Mouse (Mus musculus): ENCODE measurements around the gene Nwd2. TPM values are rescaled to one million over a fixed set of nuclear protein-coding genes. Genes with fewer than 3 reads are reported as not detected.

Gene Nwd2
- total and polyA plus RNA-seq, 2 experiments from 2014 or later, result 13.7 to 21.0 TPM

DNA sequence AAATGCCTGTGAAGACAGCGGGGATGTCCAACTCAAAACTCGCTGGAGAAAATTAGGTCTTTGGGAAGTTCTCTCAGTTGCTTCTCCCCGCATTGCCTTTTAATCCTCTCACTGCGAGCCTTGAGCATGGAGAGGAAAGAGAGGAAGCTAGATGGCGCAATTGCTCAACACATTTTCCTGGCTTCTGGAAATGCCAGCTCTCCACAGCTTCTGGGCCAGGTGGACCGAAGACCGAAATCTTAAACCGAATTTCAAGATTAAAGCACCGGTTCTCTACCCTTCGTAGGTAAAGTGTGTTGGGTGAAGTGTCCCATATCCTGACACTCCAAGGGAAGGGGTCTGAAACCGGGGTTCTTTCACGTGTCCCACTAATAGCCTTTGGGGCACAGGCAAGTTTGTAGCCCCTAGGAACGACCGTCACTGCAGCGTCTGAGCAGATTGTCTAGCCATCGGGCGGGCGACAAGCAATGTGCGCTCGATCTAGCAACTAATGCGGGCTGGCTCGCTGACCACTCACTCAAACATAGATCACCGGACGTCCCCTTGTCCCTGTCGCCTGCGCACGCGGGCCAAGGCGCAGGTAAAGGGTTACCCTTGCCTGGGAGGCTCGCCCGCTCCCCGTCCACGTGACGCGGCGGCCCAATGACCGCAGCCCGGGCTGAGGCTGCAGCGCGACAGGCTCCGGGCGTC, 163.1 kb downstream of the Nwd2 start, which contains the start of gene 0610040J01Rik:
0610040J01Rik (plus strand) TSS at position 545 of the 690 bp plus-strand sequence.
- Histone ChIP-seq H3K27ac (ENCODE audit: low read depth, low read length) (no peak within 1 kb of the TSS), H3K36me3 (ENCODE audit: insufficient read depth, low read length) (no peaks in the 10 kb centered on the region), H3K4me2 (ENCODE audit: low read depth, low read length, poor library complexity, severe bottlenecking) (peak within 1 kb of the TSS; percentile 97), H3K27me3 (ENCODE audit: insufficient read depth, low read length) (0 out of 2 replicates have a peak, but pooled peaks cover 7% of the 10 kb centered on the region), H3K4me1 (ENCODE audit: insufficient read depth, low read length) (no peaks in the 10 kb centered on the region), H3K9ac (replicated peaks; ENCODE audit: low read length, poor library complexity, severe bottlenecking) (peak within 1 kb of the TSS; percentile 42), H3K9me3 (ENCODE audit: low read length) (peaks cover 4% of the 10 kb centered on the region; the same call in 1 of the 2 replicates), H3K4me3 (ENCODE audit: low read depth, low read length) (peak within 1 kb of the TSS; percentile 58)
- 3% methylated on average over 42 of the region's 42 CpGs for WGBS
- peak; percentile 81 for TF ChIP-seq CTCF (IDR thresholded peaks at IDR 0.05)
- peak; percentile 84 for DNase-seq (ENCODE audit: low spot score)
- peak; percentile 87 for ATAC-seq (ENCODE audit: low FRiP score)

DNA sequence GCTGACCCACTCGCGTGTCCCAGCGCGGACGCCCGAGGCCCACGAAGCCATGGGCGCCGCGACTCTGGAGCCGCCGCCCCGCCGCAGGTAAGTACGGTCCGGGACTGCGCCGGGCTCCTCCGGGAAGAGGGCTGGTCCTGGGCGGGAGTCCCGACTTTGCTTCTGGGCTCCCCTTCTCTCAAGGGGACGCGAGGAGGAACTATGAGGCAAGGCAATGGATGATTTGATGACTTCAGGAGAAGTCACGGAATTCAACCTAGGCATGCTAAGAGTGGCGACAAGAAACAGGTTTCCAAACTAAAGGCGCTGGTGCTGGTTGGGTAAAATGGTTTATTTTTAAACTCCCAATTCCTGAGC, 163.6 kb downstream of the Nwd2 start:
- ATAC-seq (ENCODE audit: low FRiP score), result no peak

DNA sequence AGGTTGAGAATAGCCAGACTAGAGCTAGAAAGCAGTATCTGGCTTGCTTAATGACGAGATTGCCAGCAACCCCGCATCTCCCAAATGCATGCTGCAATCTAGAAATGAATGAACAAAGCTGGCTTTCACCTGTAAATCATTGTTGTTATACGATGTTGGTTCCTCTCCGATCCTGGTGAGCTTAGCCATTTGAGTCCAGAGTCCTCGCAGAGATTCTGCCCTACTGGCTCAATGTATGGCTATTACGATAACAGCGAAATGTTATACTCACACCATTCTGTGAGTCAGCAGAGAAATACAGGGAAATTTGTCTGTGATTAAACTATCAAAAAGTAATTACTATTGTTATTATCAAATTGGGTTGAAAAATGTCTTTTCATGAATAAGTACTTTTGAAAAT, 167.7 kb downstream of the Nwd2 start:
- no peak overlapping the region for H3K4me3 ChIP-seq (ENCODE audit: low read depth, low read length)
- H3K4me1 ChIP-seq (ENCODE audit: insufficient read depth, low read length), result no peaks in the 10 kb centered on the region
- TF ChIP-seq CTCF (IDR thresholded peaks at IDR 0.05), result no peak
- no peak overlapping the region for H3K9ac ChIP-seq (replicated peaks; ENCODE audit: low read length, poor library complexity, severe bottlenecking)
- 94% methylated on average over 7 of the region's 7 CpGs for WGBS
- H3K27me3 ChIP-seq (ENCODE audit: insufficient read depth, low read length), result 0 out of 2 replicates have a peak, but pooled peaks cover 7% of the 10 kb centered on the region
- H3K27ac ChIP-seq (ENCODE audit: low read depth, low read length), result no peak overlapping the region
- DNase-seq (ENCODE audit: low spot score) (no peak), ATAC-seq (ENCODE audit: low FRiP score) (no peak)
- no peaks in the 10 kb centered on the region for H3K36me3 ChIP-seq (ENCODE audit: insufficient read depth, low read length)
- H3K4me2 ChIP-seq (ENCODE audit: low read depth, low read length, poor library complexity, severe bottlenecking), result no peak overlapping the region
- H3K9me3 ChIP-seq (ENCODE audit: low read length), result no peaks in the 10 kb centered on the region

More for the DNA sequence above, 163.6 kb downstream of the Nwd2 start:
- no peak for TF ChIP-seq CTCF (IDR thresholded peaks at IDR 0.05)
- H3K9me3 ChIP-seq (ENCODE audit: low read length), result no peaks in the 10 kb centered on the region
- H3K27me3 ChIP-seq (ENCODE audit: insufficient read depth, low read length), result 0 out of 2 replicates have a peak, but pooled peaks cover 7% of the 10 kb centered on the region
- under 1% methylated on average over 26 of the region's 26 CpGs for WGBS
- peak overlapping the region; percentile 58 for H3K4me3 ChIP-seq (ENCODE audit: low read depth, low read length)
- peak overlapping the region; percentile 42 for H3K9ac ChIP-seq (replicated peaks; ENCODE audit: low read length, poor library complexity, severe bottlenecking)
- H3K4me2 ChIP-seq (ENCODE audit: low read depth, low read length, poor library complexity, severe bottlenecking), result peak overlapping the region; percentile 97
- DNase-seq (ENCODE audit: low spot score), result no peak
- no peak overlapping the region for H3K27ac ChIP-seq (ENCODE audit: low read depth, low read length)
- H3K4me1 ChIP-seq (ENCODE audit: insufficient read depth, low read length), result no peaks in the 10 kb centered on the region
- H3K36me3 ChIP-seq (ENCODE audit: insufficient read depth, low read length), result no peaks in the 10 kb centered on the region

DNA sequence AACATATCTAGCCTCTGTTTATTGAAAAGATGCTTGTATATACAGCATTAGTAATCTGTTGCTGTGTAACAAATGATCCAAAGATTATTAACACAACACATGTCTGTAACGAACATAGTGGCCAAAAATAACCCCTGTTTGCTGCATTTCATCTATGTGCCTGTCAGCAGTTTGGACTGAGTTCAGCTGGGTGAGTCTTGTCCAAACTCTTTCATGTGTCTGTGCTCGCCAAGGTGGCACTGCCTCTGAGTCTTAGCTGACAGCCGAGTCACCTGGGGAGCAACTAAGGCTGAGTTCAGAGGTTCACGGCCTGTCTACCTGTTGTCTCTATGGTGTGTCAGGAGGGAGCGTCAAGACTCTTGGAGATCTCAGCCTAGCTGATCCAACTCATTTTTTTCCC, 168.4 kb downstream of the Nwd2 start:
- ATAC-seq (ENCODE audit: low FRiP score) (no peak), DNase-seq (ENCODE audit: low spot score) (no peak)
- 0 out of 2 replicates have a peak, but pooled peaks cover 6% of the 10 kb centered on the region for H3K27me3 ChIP-seq (ENCODE audit: insufficient read depth, low read length)
- WGBS, result 79% methylated on average over 5 of the region's 5 CpGs
- no peak overlapping the region for H3K9ac ChIP-seq (replicated peaks; ENCODE audit: low read length, poor library complexity, severe bottlenecking)
- no peaks in the 10 kb centered on the region for H3K9me3 ChIP-seq (ENCODE audit: low read length)
- H3K27ac ChIP-seq (ENCODE audit: low read depth, low read length), result no peak overlapping the region
- TF ChIP-seq CTCF (IDR thresholded peaks at IDR 0.05), result no peak
- H3K36me3 ChIP-seq (ENCODE audit: insufficient read depth, low read length), result no peaks in the 10 kb centered on the region
- no peak overlapping the region for H3K4me2 ChIP-seq (ENCODE audit: low read depth, low read length, poor library complexity, severe bottlenecking)
- H3K4me1 ChIP-seq (ENCODE audit: insufficient read depth, low read length), result no peaks in the 10 kb centered on the region
- H3K4me3 ChIP-seq (ENCODE audit: low read depth, low read length), result no peak overlapping the region

DNA sequence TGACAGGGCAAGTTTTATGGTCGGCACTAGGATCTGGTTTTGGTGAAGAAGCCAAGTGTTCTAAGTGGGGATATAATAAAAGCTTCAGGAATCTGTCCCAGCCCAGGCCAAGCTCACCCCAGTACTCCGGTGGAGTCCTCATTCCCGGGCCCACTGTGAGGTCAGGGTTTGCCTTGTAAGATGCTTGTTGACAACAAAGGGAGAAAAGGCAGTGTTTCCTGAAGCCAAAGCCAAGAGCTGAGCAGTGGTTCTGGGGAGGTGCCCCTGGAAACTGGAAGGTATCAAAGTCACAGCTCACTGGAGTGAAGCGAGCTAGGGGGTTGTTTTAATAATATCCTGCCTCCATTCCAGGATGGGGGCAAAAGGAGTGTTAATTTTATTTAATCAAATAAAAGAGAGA, 170.1 kb downstream of the Nwd2 start:
- DNase-seq (ENCODE audit: low spot score) (no peak), ATAC-seq (ENCODE audit: low FRiP score) (no peak)
- Histone ChIP-seq H3K4me1 (ENCODE audit: insufficient read depth, low read length) (no peaks in the 10 kb centered on the region), H3K4me3 (ENCODE audit: low read depth, low read length) (no peak overlapping the region), H3K27ac (ENCODE audit: low read depth, low read length) (no peak overlapping the region), H3K9ac (replicated peaks; ENCODE audit: low read length, poor library complexity, severe bottlenecking) (no peak overlapping the region), H3K4me2 (ENCODE audit: low read depth, low read length, poor library complexity, severe bottlenecking) (no peak overlapping the region), H3K27me3 (ENCODE audit: insufficient read depth, low read length) (0 out of 2 replicates have a peak, but pooled peaks cover under 1% of the 10 kb centered on the region), H3K36me3 (ENCODE audit: insufficient read depth, low read length) (no peaks in the 10 kb centered on the region), H3K9me3 (ENCODE audit: low read length) (no peaks in the 10 kb centered on the region)
- no peak for TF ChIP-seq CTCF (IDR thresholded peaks at IDR 0.05)
- WGBS, result 62% methylated on average over 4 of the region's 4 CpGs

DNA sequence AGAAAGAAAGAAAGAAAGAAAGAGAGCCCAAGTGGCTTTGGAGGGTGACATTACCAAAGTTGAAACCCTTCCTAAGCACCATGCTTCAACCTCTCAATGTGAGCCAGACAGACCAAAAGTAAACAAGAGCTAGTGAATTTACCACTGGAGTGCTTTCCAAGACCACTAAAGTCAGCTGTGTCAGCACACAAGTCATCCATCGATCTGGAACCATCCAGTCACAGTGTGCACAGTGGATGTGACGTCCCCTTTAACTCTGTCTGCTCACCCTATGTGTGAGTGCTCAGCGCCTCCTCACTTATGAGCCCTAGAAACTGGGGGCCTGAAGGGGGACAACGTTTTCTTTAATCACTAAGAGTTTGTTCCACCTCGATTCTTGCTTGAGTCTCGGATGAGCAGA, 170.6 kb downstream of the Nwd2 start:
- WGBS, result 81% methylated on average over 6 of the region's 6 CpGs
- Histone ChIP-seq H3K4me2 (ENCODE audit: low read depth, low read length, poor library complexity, severe bottlenecking) (no peak overlapping the region), H3K4me1 (ENCODE audit: insufficient read depth, low read length) (no peaks in the 10 kb centered on the region), H3K27me3 (ENCODE audit: insufficient read depth, low read length) (no peaks in the 10 kb centered on the region), H3K9me3 (ENCODE audit: low read length) (no peaks in the 10 kb centered on the region), H3K36me3 (ENCODE audit: insufficient read depth, low read length) (no peaks in the 10 kb centered on the region), H3K4me3 (ENCODE audit: low read depth, low read length) (no peak overlapping the region), H3K9ac (replicated peaks; ENCODE audit: low read length, poor library complexity, severe bottlenecking) (no peak overlapping the region), H3K27ac (ENCODE audit: low read depth, low read length) (no peak overlapping the region)
- ATAC-seq (ENCODE audit: low FRiP score), result no peak
- no peak for DNase-seq (ENCODE audit: low spot score)
- TF ChIP-seq CTCF (IDR thresholded peaks at IDR 0.05), result no peak

Data from midbrain, postnatal 0 days (tissue).